ENCODE assay signal across 21 mouse cellular contexts in genomic region chr5:148595459-148595751, GRCm38 (mm10). TPM values are rescaled to one million over a fixed set of nuclear protein-coding genes. Genes with fewer than 3 reads are reported as not detected.
DNase-seq lines count a peak whose midpoint lies in the region; ATAC-seq and TF ChIP-seq lines count a peak whose summit lies in the region.
"Had no signal": no experiment of that assay in that cellular context is flagged by ENCODE, and none has a peak within 500 bp of the region (broad histone marks: within the 10 kb centered on the region; RNA-seq: fewer than 3 reads in every experiment).

No protein-coding gene starts in this region.

- peaks cover 9% of the 10 kb centered on the region for H3K9me3 ChIP-seq in CH12.LX (replicated peaks; ENCODE audit: low read length)
- no peaks in the 10 kb centered on the region for H3K9me3 ChIP-seq in midbrain, embryonic 11.5 days (ENCODE audit: control insufficient read depth, low read length)
- H3K9me3 ChIP-seq: forebrain, embryonic 12.5 days; heart, embryonic 12.5 days; hindbrain, embryonic 12.5 days; limb, embryonic 10.5 days; liver, embryonic 13.5 days; lung, embryonic 15.5 days; neural tube, embryonic 12.5 days had no signal

- H3K27me3 ChIP-seq in CH12.LX (replicated peaks), result no peaks in the 10 kb centered on the region
- H3K27me3 ChIP-seq in cerebellum, adult 2 months (ENCODE audit: control insufficient read depth, insufficient read depth, low read length), result no peaks in the 10 kb centered on the region
- no peaks in the 10 kb centered on the region for H3K27me3 ChIP-seq in midbrain, embryonic 11.5 days (ENCODE audit: control insufficient read depth, insufficient read depth, low read length)
- H3K27me3 ChIP-seq: forebrain, embryonic 12.5 days; hindbrain, embryonic 12.5 days; liver, embryonic 13.5 days; lung, embryonic 15.5 days; neural tube, embryonic 12.5 days had no signal

- no peak; the same call in none of the 2 replicates for TF ChIP-seq RAD21 in CH12.LX (IDR thresholded peaks at IDR 0.05; ENCODE audit: low read depth, low read length)

- peak; percentile 57 to 59 for DNase-seq in spleen, postnatal 36 days (ENCODE audit: low spot score in 2 of 2)
- no peak for DNase-seq in spleen, postnatal 10 days (ENCODE audit: low spot score in 2 of 2)
- peak; percentile 43 for DNase-seq in CH12.LX (ENCODE audit: extremely low read depth)
- no peak for DNase-seq in cerebellum, adult 2 months
- DNase-seq in midbrain, embryonic 11.5 days (ENCODE audit: low spot score, missing footprints), result no peak
- no peak for DNase-seq in retina, embryonic 14.5 days (ENCODE audit: low spot score)
- DNase-seq: adrenal gland, postnatal 10 days; cerebellum, adult 11-12 months; cerebellum, postnatal 25 days; heart, adult 11 months; heart, postnatal 14 days; liver, embryonic 13.5 days; thymus, postnatal 25 days had no signal

- H3K36me3 ChIP-seq in CH12.LX (replicated peaks in 1 of 2; ENCODE audit: control insufficient read depth in 1 of 2, insufficient read depth in 1 of 2, low read length in 1 of 2), result no peaks in the 10 kb centered on the region
- H3K36me3 ChIP-seq in midbrain, embryonic 11.5 days (ENCODE audit: control insufficient read depth, insufficient read depth, low read length), result no peaks in the 10 kb centered on the region
- H3K36me3 ChIP-seq: embryonic facial prominence, embryonic 10.5 days; forebrain, embryonic 12.5 days; heart, embryonic 12.5 days; hindbrain, embryonic 12.5 days; limb, embryonic 10.5 days; liver, embryonic 13.5 days; lung, embryonic 15.5 days; neural tube, embryonic 12.5 days had no signal

- peak; percentile 41 for ATAC-seq in inflammation-experienced regulatory T-cells, adult 6 months
- ATAC-seq in midbrain, embryonic 11.5 days (ENCODE audit: low FRiP score), result no peak

- H3K4me1 ChIP-seq in CH12.LX (ENCODE audit: control insufficient read depth in 1 of 2, insufficient read depth in 2 of 2), result peaks cover 5 to 55% of the 10 kb centered on the region in 2 experiments
- H3K4me1 ChIP-seq in cerebellum, adult 2 months (ENCODE audit: control insufficient read depth, insufficient read depth, low read length), result no peaks in the 10 kb centered on the region
- peaks cover 8% of the 10 kb centered on the region for H3K4me1 ChIP-seq in midbrain, embryonic 11.5 days (ENCODE audit: control insufficient read depth, insufficient read depth, low read length)
- H3K4me1 ChIP-seq: liver, embryonic 13.5 days had no signal

- dilution Hi-C loops in CH12.LX (cut with MboI; ENCODE audit: extremely low pct_ligation_motif_present, extremely low pct_unique_long_range_greater_than_20kb, low sequenced_read_pairs), result no loop called here

- whole genome bisulfite sequencing in cerebellum, adult 2 months, result 88% methylated on average over 1 of the region's 1 CpGs
- 89% methylated on average over 1 of the region's 1 CpGs for WGBS in midbrain, embryonic 11.5 days

- no peak overlapping the region for H3K4me3 ChIP-seq in CH12.LX (replicated peaks in 1 of 3; ENCODE audit: low read depth in 2 of 3, low read length in 2 of 3, poor library complexity in 1 of 3)
- H3K4me3 ChIP-seq in cerebellum, adult 2 months (replicated peaks; ENCODE audit: insufficient read depth, low read depth, low read length), result no peak overlapping the region
- no peak overlapping the region for H3K4me3 ChIP-seq in midbrain, embryonic 11.5 days (ENCODE audit: low read depth, low read length)
- H3K4me3 ChIP-seq: embryonic facial prominence, embryonic 10.5 days; forebrain, embryonic 12.5 days; heart, embryonic 12.5 days; hindbrain, embryonic 12.5 days; limb, embryonic 10.5 days; liver, embryonic 13.5 days; lung, embryonic 15.5 days; neural tube, embryonic 12.5 days had no signal

- H3K9ac ChIP-seq in CH12.LX (ENCODE audit: insufficient read depth, low read depth), result no peak overlapping the region
- no peak overlapping the region for H3K9ac ChIP-seq in midbrain, embryonic 11.5 days (ENCODE audit: low read length)
- H3K9ac ChIP-seq: forebrain, embryonic 12.5 days; heart, embryonic 12.5 days; hindbrain, embryonic 12.5 days; liver, embryonic 13.5 days; lung, embryonic 15.5 days; neural tube, embryonic 12.5 days had no signal

- no peak overlapping the region for H3K27ac ChIP-seq in CH12.LX (ENCODE audit: insufficient read depth, low read depth)
- H3K27ac ChIP-seq in cerebellum, adult 2 months (ENCODE audit: insufficient read depth, low read length), result no peak overlapping the region
- H3K27ac ChIP-seq in midbrain, embryonic 11.5 days (ENCODE audit: low read depth, low read length), result no peak overlapping the region
- H3K27ac ChIP-seq: embryonic facial prominence, embryonic 10.5 days; forebrain, embryonic 12.5 days; hindbrain, embryonic 12.5 days; liver, embryonic 13.5 days; lung, embryonic 15.5 days; neural tube, embryonic 12.5 days had no signal

- TF ChIP-seq POLR2A in CH12.LX (IDR thresholded peaks at IDR 0.05; ENCODE audit: low read depth, low read length), result no peak
- TF ChIP-seq POLR2A in cerebellum, adult 2 months (IDR thresholded peaks at IDR 0.05; ENCODE audit: borderline replicate concordance, insufficient read depth, low read length), result no peak

- no peaks in the 10 kb centered on the region for H3K79me2 ChIP-seq in CH12.LX (replicated peaks; ENCODE audit: control insufficient read depth, extremely low read depth, insufficient read depth, poor library complexity, severe bottlenecking)

- no peak overlapping the region for H3K4me2 ChIP-seq in CH12.LX (ENCODE audit: insufficient read depth, low read depth, poor library complexity, severe bottlenecking)
- H3K4me2 ChIP-seq in midbrain, embryonic 11.5 days, result no peak overlapping the region
- H3K4me2 ChIP-seq: forebrain, embryonic 12.5 days; heart, embryonic 12.5 days; hindbrain, embryonic 12.5 days; liver, embryonic 13.5 days; lung, embryonic 15.5 days; neural tube, embryonic 12.5 days had no signal

- in situ Hi-C loops in CH12.LX (cut with MboI; ENCODE audit: low pct_ligation_motif_present, low pct_unique_long_range_greater_than_20kb, low sequenced_read_pairs), result no loop called here

- TF ChIP-seq EP300 in CH12.LX (IDR thresholded peaks at IDR 0.05; ENCODE audit: low read length), result peak; percentile 71

- TF ChIP-seq CTCF in CH12.LX (conservative IDR thresholded peaks at IDR 0.05 in 1 of 2, IDR thresholded peaks at IDR 0.05 in 1 of 2; ENCODE audit: low read depth in 2 of 2, low read length in 2 of 2), result no peak
- no peak for TF ChIP-seq CTCF in cerebellum, adult 2 months (IDR thresholded peaks at IDR 0.05; ENCODE audit: borderline replicate concordance, insufficient read depth, low read depth, low read length)

TF ChIP-seq in CH12.LX, 34 proteins besides CTCF, POLR2A, EP300 and RAD21:
- TF ChIP-seq ZMIZ1 (IDR thresholded peaks at IDR 0.05; ENCODE audit: low read depth, low read length), result no peak
- no peak for TF ChIP-seq E2F4 (IDR thresholded peaks at IDR 0.05; ENCODE audit: insufficient replicate concordance, low read depth, low read length)
- TF ChIP-seq HCFC1 (IDR thresholded peaks at IDR 0.05; ENCODE audit: low read depth, low read length), result no peak
- TF ChIP-seq UBTF (IDR thresholded peaks at IDR 0.05; ENCODE audit: low read depth, low read length), result no peak
- TF ChIP-seq JUND (conservative IDR thresholded peaks at IDR 0.05; ENCODE audit: low read depth, low read length), result no peak
- TF ChIP-seq NRF1 (IDR thresholded peaks at IDR 0.05; ENCODE audit: low read depth, low read length), result no peak
- TF ChIP-seq ZNF384 (IDR thresholded peaks at IDR 0.05; ENCODE audit: low read depth, low read length), result peak; percentile 84
- TF ChIP-seq GABPA (IDR thresholded peaks at IDR 0.05; ENCODE audit: insufficient replicate concordance, low read depth, low read length), result no peak
- no peak for TF ChIP-seq MAX (IDR thresholded peaks at IDR 0.05; ENCODE audit: low read length)
- TF ChIP-seq ZKSCAN1 (IDR thresholded peaks at IDR 0.05; ENCODE audit: borderline replicate concordance, low read depth, low read length), result no peak
- no peak for TF ChIP-seq NELFE (IDR thresholded peaks at IDR 0.05; ENCODE audit: low read depth, low read length)
- TF ChIP-seq USF1 (IDR thresholded peaks at IDR 0.05; ENCODE audit: low read depth, low read length), result no peak
- TF ChIP-seq MEF2A (IDR thresholded peaks at IDR 0.05; ENCODE audit: borderline replicate concordance, low read depth, low read length), result no peak
- no peak for TF ChIP-seq TCF12 (IDR thresholded peaks at IDR 0.05; ENCODE audit: low read depth, low read length)
- no peak for TF ChIP-seq BHLHE40 (IDR thresholded peaks at IDR 0.05; ENCODE audit: low read depth, low read length)
- no peak for TF ChIP-seq CHD2 (IDR thresholded peaks at IDR 0.05; ENCODE audit: low read length)
- no peak for TF ChIP-seq ZC3H11A (IDR thresholded peaks at IDR 0.05; ENCODE audit: low read depth, low read length)
- no peak for TF ChIP-seq MXI1 (IDR thresholded peaks at IDR 0.05; ENCODE audit: low read depth, low read length)
- no peak for TF ChIP-seq SMC3 (IDR thresholded peaks at IDR 0.05; ENCODE audit: low read depth, low read length)
- peak; percentile 72 for TF ChIP-seq ELF1 (IDR thresholded peaks at IDR 0.05; ENCODE audit: low read depth, low read length)
- no peak for TF ChIP-seq PAX5 (IDR thresholded peaks at IDR 0.05; ENCODE audit: low read length)
- peak; percentile 27; the same call in 1 of the 2 replicates for TF ChIP-seq ETS1 (conservative IDR thresholded peaks at IDR 0.05; ENCODE audit: low read depth, low read length)
- no peak for TF ChIP-seq USF2 (conservative IDR thresholded peaks at IDR 0.05; ENCODE audit: low read depth, low read length)
- no peak for TF ChIP-seq SIN3A (IDR thresholded peaks at IDR 0.05; ENCODE audit: low read length)
- TF ChIP-seq IRF4 (IDR thresholded peaks at IDR 0.05; ENCODE audit: low read depth, low read length), result peak; percentile 68; the same call in 1 of the 2 replicates
- no peak for TF ChIP-seq MAFK (IDR thresholded peaks at IDR 0.05; ENCODE audit: insufficient replicate concordance, low read length)
- TF ChIP-seq RCOR1 (conservative IDR thresholded peaks at IDR 0.05; ENCODE audit: low read depth, low read length), result no peak

RNA-seq across cellular contexts. Expression of gene Ubl3, which starts 42.8 kb away (rescaled TPM):
- total RNA-seq in CH12.LX (2012; rRNA removed), result 44.8 and 46.9 TPM in 2 replicates
- 83.3 and 83.5 TPM in 2 replicates for total RNA-seq in CH12.LX (2014; rRNA removed)
- 81.8 and 85.9 TPM in 2 replicates for polyA plus RNA-seq in CH12.LX (2012; ENCODE audit: insufficient read length, low read depth)
- polyA plus RNA-seq in inflammation-experienced regulatory T-cells, adult 6 months (2017; shearing (Covaris generic)), result 10 to 100 TPM; 84.6 to 85.6 (median 85.1) TPM
- polyA plus RNA-seq in cerebellum, adult 2 months (2012; rRNA removed), result 182 and 202 TPM in 2 replicates
- polyA plus RNA-seq in midbrain, embryonic 11.5 days (2014; fragmentation: Nextera tagmentation; extraction: Ambion mirVana), result 64.5 and 66.9 TPM in 2 replicates

Comparison
In these comparisons a context has a peak if more than half of its experiments do, and no peak if none do; other contexts are left out.
1. DNase-seq: peak in spleen, postnatal 36 days (2 of 2) and CH12.LX (single experiment); none in spleen, postnatal 10 days (0 of 2), cerebellum, adult 2 months (0 of 2), midbrain, embryonic 11.5 days (single experiment) and retina, embryonic 14.5 days (single experiment).